Mouse (Mus musculus) ES-E14 (cell line): ENCODE results near the gene Frmd7. TPM values are rescaled to one million over a fixed set of nuclear protein-coding genes. Genes with fewer than 3 reads are reported as not detected.

ENCODE experiments used
- DNase-seq: peaks from one replicate; pipeline ENCODE4 v3.0.0-alpha.2; 2013; ENCODE audit warnings: low read depth, low spot score
- H3K27ac ChIP-seq: 2 replicates; pipeline ENCODE4 v1.5.1; 2012; ENCODE audit warnings: low read depth, mild to moderate bottlenecking, low read length, moderate library complexity, mixed read lengths; ENCODE audit not compliant: poor library complexity, insufficient read depth, severe bottlenecking
- H3K36me3 ChIP-seq: 2 replicates; pipeline ENCODE4 v1.6.1; 2012; ENCODE audit warnings: mild to moderate bottlenecking, low read length, moderate library complexity, mixed read lengths; ENCODE audit not compliant: control insufficient read depth, poor library complexity, insufficient read depth, severe bottlenecking
- H3K4me1 ChIP-seq, 2 experiments: fragments of 150-350 bp in 1 of 2; sonication (generic) in 1 of 2; 2 replicates each; pipeline ENCODE4 v1.6.1; 2012; ENCODE audit warnings: low read length in 2 of 2, mild to moderate bottlenecking in 1 of 2, mixed read lengths in 1 of 2; ENCODE audit not compliant: control insufficient read depth in 2 of 2, insufficient read depth in 2 of 2, poor library complexity in 1 of 2
- H3K4me3 ChIP-seq, 2 experiments: fragments of 150-350 bp in 1 of 2; sonication (generic) in 1 of 2; 2 replicates each; pipeline ENCODE4 v1.5.1; 2012; ENCODE audit warnings: low read length in 2 of 2, low read depth in 1 of 2, mild to moderate bottlenecking in 1 of 2, mixed read lengths in 1 of 2; ENCODE audit not compliant: insufficient read depth in 1 of 2, poor library complexity in 1 of 2, severe bottlenecking in 1 of 2
- H3K9ac ChIP-seq: 2 replicates; pipeline ENCODE4 v1.6.1; 2012; ENCODE audit warnings: low read depth, mild to moderate bottlenecking, low read length, mixed read lengths; ENCODE audit not compliant: poor library complexity, insufficient read depth, severe bottlenecking
- H3K9me3 ChIP-seq: fragments of 150-350 bp; sonication (generic); 2 replicates; pipeline ENCODE4 v1.6.1; 2012; ENCODE audit warnings: low read depth, mild to moderate bottlenecking, low read length; ENCODE audit not compliant: control insufficient read depth, insufficient read depth
- CHD2 ChIP-seq: IDR thresholded peaks from 2 replicates; pipeline ENCODE4 v1.6.1; 2014; ENCODE audit warnings: mild to moderate bottlenecking, low read depth, low read length, inconsistent platforms
- HCFC1 ChIP-seq: IDR thresholded peaks from 2 replicates; pipeline ENCODE4 v1.6.1; 2012; ENCODE audit warnings: low read length, inconsistent platforms, borderline replicate concordance; ENCODE audit not compliant: insufficient read depth
- MAFK ChIP-seq: IDR thresholded peaks from 2 replicates; pipeline ENCODE4 v1.6.1; 2014; ENCODE audit warnings: mild to moderate bottlenecking, low read depth, low read length, inconsistent platforms; ENCODE audit not compliant: insufficient read depth
- ZC3H11A ChIP-seq: IDR thresholded peaks from 2 replicates; pipeline ENCODE4 v1.6.1; 2012; ENCODE audit warnings: low read depth, mild to moderate bottlenecking, inconsistent platforms, low read length, borderline replicate concordance
- ZNF384 ChIP-seq: IDR thresholded peaks from 2 replicates; pipeline ENCODE4 v1.6.1; 2012; ENCODE audit warnings: low read depth, low read length, inconsistent platforms
- in situ Hi-C, 2 experiments: fragments of 600-800 bp; cut with MboI; formaldehyde crosslinking; loops; one replicate each; pipeline ENCODE4 v1.15.1; 2025; ENCODE audit warnings: low sequenced_read_pairs in 2 of 2, inconsistent platforms in 1 of 2; ENCODE audit not compliant: unreplicated experiment in 2 of 2
- total RNA-seq: library from RNA; depleted of rRNA; stranded (reverse); fragments of 300-350 nt; gene quantifications from 2 replicates; pipeline ENCODE4 v1.2.3, GENCODE M21; 2012

The Frmd7 gene
- total RNA-seq, 1 experiment = not detected

DNA sequence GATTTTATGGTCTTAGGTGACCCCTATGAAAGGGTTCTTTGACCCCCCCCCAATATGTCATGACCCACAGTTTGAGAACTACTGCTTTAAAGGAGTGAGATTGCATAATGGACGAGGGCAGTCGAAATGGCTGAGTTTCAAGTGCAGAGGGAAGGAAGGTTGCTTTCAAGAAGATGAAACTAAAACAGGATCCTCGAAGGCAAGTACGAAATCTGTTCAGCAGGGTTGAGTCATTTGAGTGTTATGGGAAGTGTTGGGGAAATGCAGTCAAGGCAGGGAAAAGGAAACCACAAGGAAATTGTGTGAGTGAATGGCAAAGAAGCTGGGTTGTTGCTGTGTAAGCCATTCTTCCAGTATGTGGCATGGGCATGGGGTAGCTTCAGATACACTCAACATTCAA, 29.6 kb upstream of the Frmd7 start:
- Histone ChIP-seq H3K9me3 (no peaks in the 10 kb centered on the region), H3K4me3 (no peak overlapping the region), H3K27ac (no peak overlapping the region), H3K36me3 (no peaks in the 10 kb centered on the region), H3K4me1 (no peaks in the 10 kb centered on the region), H3K9ac (no peak overlapping the region)
- in situ Hi-C loops = no loop called here
- DNase-seq = no peak
- TF ChIP-seq ZNF384 (no peak), MAFK (no peak), HCFC1 (no peak), CHD2 (no peak), ZC3H11A (no peak)

DNA sequence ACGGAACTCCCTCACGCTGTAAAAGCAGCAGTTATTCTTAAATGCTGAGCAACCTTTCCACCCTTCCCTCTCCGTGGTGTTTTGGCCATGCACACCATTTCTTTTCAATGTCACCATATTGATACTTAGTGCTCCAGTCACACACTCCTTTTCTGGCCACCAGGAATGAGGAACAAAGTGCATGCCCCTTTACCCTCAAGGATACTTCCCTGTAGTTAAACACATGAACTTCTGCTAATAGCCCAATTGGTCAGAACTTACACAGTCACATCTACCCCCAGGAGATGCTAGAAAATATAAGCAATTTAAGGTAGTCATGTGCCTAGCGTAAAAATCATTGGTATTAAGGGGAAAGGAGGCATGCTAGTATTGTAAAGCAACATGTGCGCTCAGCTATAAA, 27.4 kb upstream of the Frmd7 start:
- no peak overlapping the region for H3K9ac ChIP-seq
- TF ChIP-seq ZC3H11A (no peak), CHD2 (no peak), ZNF384 (no peak), MAFK (no peak), HCFC1 (no peak)
- DNase-seq = no peak
- H3K36me3 ChIP-seq = no peaks in the 10 kb centered on the region
- no peak overlapping the region for H3K4me3 ChIP-seq
- in situ Hi-C loops = no loop called here
- H3K4me1 ChIP-seq = no peaks in the 10 kb centered on the region
- H3K27ac ChIP-seq = no peak overlapping the region
- H3K9me3 ChIP-seq = no peaks in the 10 kb centered on the region

- Histone ChIP-seq H3K9ac (no peak overlapping the region), H3K9me3 (no peaks in the 10 kb centered on the region), H3K4me3 (no peak overlapping the region), H3K4me1 (no peaks in the 10 kb centered on the region), H3K27ac (no peak overlapping the region), H3K36me3 (no peaks in the 10 kb centered on the region)
- TF ChIP-seq CHD2 (no peak), ZC3H11A (no peak), MAFK (no peak), HCFC1 (no peak), ZNF384 (no peak)
- in situ Hi-C loops = no loop called here
- DNase-seq = no peak
These were observed 25.8 kb upstream of the Frmd7 start for GRCm38 (mm10) chrX:50968157-50968932.

DNA sequence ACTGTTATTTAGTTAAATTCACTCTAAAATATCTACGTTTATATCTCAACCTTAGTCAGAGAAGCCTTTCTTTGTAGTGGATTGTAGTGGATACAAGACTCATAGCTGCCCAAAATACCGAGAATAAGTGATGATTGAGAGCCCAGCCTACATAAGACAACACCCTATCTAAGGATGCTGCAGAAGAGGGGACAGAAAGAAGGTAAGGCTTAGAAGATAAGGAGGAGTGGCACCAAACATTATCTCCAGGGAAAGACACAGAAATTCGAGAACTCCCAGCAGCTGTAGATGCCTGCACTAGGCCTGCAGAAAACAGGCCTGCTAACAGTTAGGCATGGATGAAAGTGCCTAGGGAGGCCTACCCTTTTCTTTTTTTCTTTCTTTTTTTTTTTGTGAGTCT, 22.6 kb upstream of the Frmd7 start:
- H3K4me3 ChIP-seq = no peak overlapping the region
- no peak for DNase-seq
- H3K4me1 ChIP-seq = no peaks in the 10 kb centered on the region
- TF ChIP-seq ZC3H11A (no peak), ZNF384 (no peak), CHD2 (no peak), MAFK (no peak), HCFC1 (no peak)
- in situ Hi-C loops = no loop called here
- H3K36me3 ChIP-seq = no peaks in the 10 kb centered on the region
- no peak overlapping the region for H3K27ac ChIP-seq
- no peak overlapping the region for H3K9ac ChIP-seq
- no peaks in the 10 kb centered on the region for H3K9me3 ChIP-seq
